Mouse (Mus musculus) lung, adult 18-20 months (tissue): ENCODE data around the gene Gm44579.
A peak's percentile ranks its signal among the peaks of the same experiment; 100 is the strongest.

ENCODE experiments used
- DNase-seq, 2 experiments: peaks; one replicate each; pipeline ENCODE4 v3.0.0; 2022; ENCODE audit warnings: mixed read lengths in 2 of 2

Gene Gm44579

DNA sequence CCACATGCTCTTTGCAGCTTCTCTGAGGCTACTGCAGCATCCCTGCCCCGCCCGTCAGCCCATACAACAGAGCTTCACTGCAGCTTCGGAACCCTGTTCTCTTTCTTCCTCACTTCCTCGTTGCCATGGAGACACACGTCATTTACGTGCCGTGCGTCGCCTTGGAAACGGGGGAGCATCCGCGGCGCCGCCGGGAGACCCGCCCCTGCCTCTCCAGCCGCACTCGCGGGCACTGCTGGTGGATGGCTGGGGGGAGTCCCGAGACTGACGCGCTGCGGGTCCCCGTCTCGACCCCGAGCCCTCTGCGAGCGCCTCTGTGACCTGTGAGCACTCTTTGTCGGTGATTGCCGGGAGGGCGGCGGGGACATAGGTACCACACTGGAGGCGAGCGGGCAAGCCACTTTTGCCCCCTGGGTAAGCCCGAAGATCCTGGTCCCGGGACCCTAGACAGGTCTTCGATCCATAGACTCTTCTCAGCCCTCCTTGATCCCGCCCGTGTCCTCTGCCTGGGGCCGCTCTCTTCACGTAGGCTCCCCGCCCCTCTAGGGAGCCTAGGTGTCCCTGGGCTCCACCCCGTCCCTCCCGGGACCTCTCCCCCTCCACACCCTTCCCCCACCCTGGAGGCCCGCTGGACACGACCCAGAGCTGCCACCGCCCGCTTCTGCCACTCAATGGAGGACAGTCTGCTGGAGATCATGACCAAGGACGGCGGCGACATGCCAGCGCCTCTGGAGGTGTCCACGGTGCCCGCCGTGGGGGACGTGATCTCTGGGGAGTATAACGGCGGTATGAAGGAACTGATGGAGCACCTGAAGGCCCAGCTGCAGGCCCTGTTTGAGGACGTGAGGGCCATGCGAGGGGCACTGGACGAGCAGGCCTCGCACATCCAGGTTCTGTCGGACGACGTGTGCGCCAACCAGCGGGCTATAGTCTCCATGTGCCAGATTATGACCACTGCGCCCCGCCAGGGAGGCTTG, 52.8 kb downstream of the Gm44579 start:
- peak; percentile 45 to 62 for DNase-seq

DNA sequence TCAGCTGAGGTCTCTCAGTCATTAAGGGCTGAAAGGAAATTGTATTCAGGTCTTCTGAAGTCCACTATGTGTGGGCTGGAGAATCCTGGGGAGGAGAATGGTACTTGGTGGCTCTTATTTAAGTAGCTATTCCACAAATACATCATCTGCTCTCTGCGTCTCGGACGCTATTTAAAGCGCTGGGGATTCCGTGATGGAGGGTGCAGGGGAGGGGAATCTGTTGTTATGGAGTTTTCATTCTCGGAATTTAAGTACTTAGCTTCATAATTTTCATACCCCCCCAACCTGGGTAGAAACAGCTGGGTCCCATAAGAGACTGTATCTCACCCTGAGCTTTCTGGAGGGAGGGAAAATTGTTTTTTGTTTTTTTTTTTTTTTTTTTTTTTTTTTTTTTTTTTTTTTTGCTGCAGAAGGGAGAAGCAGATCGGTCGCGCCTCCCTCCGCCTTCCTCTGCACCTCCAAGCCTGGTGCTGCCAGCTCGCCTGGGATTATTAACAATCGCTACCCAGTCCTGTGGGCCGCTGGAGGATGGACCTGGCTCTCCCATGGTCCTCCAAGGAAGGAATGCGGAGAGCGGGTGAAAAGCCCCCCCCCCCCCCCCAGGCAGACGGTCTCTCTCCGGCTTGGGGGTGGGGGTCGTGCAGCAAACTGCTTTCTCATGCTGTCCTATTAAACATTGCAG, 53.7 kb downstream of the Gm44579 start, which contains the start of gene Ccdc184:
Gene Ccdc184 (plus strand): TSS at position 196 of the 682 bp plus-strand sequence.
- DNase-seq: no peak

DNA sequence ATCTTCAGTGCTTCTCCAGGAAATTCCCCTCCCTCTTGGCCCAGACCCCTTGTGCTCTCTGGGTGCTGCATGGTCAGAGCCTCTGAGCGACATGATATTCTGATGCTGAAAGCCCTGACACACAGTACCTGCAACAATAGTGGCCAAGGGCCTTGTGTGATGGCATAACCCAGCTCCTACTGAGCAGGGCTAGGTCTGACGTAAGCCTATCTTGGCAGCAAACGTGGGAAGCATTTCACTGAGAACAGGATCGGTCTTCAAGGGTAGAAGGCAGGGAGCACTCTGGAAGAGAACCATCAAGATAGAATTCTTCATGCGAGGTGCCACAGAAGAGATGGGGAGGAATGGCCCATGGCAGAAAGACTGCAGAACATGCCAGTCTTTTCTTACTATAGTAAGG, 55.3 kb downstream of the Gm44579 start, which contains the start of gene Asb8:
Gene Asb8 (minus strand): TSS at position 101 of the 400 bp plus-strand sequence.
- no peak for DNase-seq

DNA sequence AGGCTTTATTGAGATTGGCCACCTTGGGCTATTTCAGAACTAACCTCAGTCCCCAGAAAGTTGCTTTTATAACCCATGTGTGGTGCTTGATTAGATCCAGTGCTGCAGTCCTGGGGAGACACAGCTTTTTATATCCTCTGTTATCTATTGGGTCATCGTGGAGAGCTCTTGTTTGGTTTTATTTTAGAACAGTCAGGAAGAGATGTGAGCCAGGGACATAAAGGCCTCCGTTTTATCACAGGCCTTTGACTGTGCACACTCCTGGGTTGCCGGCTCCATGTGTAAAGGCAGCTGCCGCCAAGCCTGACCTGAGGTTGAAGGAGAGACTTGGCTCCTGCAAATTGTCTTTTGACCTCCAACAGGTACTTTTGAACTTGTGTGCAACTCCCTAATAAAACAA, 58.2 kb downstream of the Gm44579 start:
- DNase-seq: no peak

DNA sequence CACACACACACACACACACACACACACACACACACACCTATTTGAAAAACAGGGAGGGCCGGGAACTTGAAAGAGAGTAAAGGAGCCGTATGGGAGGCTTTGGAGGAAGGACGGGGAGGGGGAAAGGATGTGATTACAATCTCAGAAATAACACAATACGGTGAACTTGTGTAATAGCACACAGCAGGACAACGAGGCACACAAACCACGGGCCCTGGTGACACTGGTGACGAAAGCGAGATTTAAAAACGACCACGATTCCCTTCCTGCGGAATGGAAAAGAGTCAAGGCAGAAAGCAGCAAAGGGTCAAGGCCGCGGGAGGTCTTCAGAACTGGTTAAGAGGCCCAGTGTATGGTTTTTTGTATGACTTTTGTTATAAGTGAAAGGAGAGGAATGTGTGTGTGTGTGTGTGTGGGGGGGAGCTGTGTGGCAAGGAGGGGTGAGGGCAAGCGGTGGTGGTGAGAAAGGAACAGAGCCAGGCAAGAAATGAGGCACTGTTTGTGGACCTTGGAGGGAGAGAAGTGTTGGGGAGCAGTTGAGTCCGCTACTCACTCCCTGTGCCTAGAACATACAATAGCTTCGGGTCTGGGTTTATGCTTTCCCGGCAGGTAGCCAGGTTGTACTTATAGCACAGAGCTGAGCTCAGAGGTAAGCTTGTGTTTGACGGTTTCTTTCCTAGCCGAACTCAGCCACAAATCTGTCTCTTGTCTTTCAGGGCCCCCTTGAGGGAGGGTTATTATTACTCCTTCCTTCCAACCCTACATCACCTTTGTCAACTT, 59.6 kb downstream of the Gm44579 start:
- DNase-seq: peak in 1 of 2 experiments; percentile 14

DNA sequence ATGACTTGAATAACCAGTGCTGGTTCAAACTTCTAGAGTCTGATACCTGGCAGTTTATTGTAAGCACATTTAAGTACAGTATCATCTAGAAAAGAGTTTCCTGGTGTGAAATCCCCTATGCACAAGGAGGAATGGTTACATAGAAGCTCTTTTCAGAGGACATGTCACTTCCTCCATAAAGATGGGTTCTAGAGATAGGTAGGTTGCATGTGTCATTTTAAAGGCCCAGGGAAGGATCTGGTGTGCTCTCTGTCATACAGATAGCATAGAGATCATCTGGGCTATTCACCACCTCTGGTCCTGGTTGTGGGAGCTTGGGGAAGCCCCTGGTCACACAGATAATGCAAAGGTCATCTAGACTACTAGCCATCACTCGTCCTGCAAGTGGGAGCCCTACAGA, 63.5 kb downstream of the Gm44579 start:
- DNase-seq: no peak

DNA sequence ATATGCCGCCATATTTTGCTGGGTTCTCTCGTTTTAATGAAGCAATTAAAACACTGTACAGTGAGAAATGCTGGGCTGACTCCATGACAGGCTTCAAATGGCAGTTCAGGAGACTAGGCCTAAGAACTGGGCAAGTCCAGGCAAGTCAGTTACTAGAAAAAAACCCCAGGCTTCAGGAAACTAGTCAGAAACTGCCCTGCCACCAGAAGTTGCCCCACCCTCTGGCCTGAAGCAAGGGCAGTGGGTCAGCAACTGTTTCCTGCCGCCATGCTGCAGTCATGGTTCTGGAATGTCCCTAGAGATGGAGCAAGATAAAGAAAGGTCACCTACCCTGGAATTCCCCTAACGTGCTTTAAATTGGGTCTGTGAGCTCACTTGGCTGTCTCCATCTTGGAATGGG, 64.8 kb downstream of the Gm44579 start:
- peak in 1 of 2 experiments; percentile 7 for DNase-seq

DNA sequence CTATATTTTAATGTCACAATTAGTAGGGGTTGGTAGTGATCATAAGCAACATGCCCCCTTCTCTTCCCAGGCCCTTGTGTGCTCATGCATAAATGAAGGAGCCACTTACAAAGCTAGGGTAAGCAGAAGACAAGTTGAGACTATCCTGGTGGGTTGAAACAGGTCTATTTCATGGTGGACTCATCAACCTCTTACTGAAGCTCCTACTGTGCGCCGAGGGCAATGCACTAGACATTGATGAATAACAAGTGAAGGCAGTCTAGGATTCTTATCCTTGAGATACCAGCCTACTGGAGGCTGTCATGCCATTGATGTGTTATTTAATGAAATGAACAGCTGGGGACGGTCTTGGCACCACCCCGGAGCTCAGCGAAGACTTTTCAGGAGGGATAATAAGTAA, 65.5 kb downstream of the Gm44579 start:
- DNase-seq: no peak

DNA sequence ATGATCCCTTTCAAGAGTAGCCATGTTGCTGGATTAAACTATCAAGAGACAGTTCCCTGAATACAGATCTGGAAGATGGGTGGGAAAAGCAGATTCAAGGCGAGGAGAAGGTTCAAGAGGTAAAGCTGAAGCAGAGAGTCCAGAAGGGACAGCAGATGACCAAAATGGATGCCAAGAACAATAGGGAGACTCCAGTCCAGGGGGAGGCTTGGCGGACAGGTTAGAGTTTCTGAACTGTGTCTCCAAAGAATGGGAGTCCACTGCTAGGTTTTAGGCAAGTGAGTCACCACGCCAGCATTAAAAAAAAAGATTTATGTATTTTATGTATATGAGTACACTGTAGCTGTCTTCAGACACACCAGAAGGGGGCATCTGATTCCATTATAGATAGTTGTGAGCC, 66.1 kb downstream of the Gm44579 start:
- DNase-seq: no peak

DNA sequence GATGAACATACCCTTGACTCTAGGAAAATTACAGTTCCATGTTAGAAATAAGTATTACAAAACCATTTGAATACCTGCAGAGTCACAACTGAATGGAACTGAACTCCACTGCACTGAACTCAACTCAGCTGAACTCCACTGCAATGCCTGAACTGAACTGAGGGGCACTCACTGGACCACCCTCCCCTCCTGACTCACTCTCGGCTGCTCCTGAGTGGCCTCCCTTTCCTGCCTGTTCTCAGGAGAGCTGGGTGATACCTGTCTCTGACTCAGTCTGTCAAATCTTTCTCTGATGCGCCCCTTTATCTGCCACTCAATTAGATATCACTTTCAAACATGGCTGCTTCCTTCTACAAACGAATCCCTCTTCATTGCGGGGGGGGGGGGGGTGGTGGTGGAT, 66.6 kb downstream of the Gm44579 start:
- DNase-seq: no peak

DNA sequence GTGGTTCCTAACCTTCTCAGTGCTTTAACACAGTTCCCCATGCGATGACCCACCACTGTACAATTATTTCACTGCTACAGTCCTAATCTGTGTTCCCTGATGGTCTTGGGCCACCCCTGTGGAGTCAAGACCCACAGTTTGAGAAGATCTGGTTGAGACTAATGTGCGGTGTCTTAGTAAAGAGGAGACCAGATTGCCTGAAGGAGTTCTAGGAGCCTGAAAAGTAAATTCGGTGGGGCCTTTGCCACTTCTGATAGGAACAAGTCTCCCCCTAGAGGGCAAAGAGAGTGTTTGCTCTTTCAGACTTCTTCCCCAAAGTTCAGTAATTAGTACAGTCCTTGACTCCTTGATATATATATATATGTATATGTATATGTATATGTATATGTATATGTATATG, 67.2 kb downstream of the Gm44579 start:
- DNase-seq: no peak

DNA sequence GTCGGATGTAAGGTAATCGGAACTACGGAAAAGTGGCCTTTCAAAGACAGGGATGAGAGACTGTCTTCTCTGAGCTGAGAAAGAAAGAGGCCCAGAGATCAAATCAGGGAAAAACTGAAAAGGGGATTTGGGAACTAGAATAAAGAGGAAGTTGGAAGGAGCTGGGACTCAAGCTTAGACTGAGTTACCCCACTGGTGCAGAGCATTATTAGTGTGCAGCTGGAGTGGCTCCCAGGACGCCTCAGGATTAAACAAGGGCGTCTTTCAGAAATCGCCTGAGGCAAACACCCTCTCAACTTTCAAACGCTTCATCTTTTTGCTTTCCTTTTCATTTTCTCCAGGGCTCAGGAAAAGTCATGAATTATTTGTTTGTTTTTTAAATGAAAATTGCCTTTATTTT, 67.9 kb downstream of the Gm44579 start:
- DNase-seq: peak in 1 of 2 experiments; percentile 13

DNA sequence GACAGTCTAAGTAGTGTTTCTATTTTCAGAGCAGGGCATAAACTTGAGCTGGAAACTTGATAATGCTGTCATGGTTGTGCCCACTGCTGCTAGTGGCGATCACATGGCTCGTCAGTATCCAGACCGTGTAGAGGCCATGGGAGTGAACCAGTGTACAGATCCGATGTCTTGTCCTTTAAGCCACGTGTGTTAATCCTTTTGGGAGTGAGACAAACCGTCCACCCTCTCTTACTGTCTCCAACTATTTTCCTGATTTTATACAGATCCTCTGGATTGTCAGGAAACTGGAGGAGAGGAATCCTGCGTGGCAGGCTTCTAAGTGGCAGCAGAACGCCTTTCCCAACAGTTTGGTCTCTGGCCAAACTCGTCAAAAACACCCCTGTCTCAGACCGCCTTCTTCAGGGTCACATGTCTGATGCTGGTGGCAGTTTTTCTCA, 71.6 kb downstream of the Gm44579 start:
- DNase-seq: peak in 1 of 2 experiments; percentile 7

DNA sequence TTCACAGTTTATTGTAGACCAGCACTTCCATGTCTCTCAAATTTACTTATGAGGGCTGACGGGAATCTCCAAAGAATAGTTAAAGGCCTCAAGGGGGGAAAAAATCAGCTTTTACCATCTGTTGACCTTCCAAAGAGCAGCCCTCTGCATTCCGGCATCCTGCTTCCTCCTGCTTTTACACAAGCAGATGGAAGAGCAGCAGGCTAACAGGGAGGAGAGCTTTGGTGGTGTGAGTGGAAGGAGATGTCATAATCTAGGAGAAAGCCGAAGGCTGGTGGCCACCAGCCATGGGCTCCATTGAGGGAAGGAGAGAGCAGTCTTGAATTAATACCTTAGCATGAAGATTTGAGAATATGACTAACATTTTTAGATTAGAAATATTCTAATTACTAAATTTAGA, 72.4 kb downstream of the Gm44579 start:
- no peak for DNase-seq

DNA sequence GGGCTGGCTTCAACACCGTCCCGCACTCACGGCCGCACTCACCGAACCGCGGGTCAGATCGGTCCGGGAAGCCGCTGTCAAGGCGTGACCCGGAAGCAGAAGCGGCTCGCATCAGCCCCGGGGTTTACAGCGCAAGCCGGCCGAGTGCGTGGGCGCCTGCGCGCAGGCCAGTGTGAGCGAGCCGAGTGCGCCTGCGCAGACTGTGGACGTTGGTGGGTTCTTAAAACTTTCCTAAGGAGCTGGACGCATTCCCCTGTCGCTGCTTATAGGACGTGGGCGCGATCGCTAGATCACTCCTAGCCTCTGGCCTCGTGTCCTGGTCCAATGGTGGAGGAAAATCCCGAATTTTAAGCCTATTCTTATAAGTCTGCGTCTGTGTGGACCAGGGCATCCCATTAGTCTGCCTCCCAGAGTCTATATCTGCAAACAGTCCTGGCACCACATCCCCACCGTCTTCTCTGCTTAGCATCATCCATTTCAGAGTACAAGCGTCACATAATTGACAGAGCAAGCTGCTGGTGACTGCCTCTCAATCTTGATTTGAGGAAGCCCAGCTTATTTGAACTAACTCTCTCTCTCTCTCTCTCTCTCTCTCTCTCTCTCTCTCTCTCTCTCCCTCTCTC, 75.1 kb downstream of the Gm44579 start:
- peak; percentile 92 to 95 for DNase-seq

DNA sequence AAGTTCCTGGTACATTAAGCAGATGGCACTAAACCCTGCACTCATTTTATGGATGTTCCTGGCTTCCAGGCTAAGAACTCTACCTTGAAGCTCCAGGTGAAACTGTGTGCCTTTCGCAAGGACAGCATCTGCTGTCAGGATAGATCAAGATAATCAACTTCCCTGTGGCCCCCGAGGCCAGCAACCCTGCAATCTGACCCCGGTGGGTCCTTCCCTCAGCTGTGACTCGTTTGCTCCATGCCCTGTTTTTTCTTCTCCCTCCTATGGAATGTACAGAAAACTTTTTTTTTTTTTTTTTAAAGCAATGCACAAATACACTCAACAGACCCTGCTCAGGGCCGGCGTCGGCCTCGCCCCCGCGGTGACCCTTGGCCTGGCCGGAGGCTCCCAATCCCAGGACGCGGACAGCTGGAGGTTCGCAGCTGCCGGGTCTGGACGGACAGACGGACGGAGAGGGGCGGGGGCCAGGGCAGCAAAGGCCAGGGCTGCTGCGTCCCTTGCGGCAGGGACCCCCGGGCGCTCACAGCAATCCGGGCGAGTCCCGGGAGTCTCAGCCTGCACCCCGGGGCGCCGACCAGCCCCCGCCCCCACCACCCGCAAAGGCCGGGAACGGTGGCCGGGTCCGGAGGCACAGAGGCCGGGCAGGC, 75.8 kb downstream of the Gm44579 start:
- no peak for DNase-seq

DNA sequence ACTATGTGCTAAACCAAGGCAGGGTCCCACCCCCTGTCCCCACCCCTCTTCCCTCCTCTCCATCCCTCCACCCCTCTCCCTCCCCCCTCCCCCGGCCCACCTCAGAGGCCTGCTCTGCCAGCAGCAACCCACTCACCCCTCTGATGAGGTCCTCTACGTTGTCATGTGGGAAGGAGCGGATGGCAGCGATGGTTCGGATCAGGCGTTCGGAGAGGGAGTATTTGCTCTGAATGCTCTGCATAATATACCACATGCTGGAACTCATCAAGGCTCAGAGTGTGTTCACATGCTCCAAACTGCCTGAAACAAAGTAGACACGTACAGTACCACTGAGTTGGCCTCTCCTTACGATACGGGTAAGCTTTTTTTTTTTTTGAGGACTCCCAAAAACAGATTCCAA, 78.3 kb downstream of the Gm44579 start:
- DNase-seq: no peak

DNA sequence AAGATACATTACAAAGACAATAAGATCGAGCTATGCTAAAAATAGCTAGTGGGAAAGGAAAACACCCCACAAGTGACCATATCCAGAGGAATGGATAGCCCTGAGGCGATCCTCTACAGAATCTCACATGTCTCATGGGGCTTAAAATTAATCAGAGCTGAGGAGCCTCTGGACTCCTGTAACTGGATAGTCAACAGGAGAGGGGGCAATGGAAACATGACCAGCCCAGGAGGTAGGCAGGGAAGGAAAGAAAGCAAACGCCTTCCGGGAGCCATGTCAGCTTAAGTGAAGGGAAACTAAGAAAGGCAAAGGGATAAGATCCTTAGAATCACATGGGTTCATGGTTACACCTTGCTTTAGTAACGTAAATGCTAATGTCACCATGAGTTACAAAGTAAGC, 80.0 kb downstream of the Gm44579 start:
- no peak for DNase-seq

DNA sequence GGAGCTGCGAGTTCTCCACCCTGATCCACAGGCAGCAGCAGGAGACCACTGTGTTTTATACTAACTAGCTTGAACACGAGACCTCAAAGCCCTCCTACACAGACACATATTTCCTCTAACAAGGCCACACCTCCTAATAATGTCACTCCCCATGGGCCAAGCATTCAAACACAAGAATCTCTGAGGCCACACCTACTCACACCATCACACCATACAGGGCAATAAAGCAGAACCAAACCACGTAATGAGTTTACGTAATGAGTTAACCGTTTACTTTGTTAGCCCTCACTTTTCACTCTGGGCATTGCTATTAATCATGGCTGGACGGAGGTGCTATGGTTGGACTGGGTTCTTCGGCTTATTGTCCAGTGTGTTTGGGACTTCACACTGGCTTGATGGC, 81.0 kb downstream of the Gm44579 start:
- no peak for DNase-seq

DNA sequence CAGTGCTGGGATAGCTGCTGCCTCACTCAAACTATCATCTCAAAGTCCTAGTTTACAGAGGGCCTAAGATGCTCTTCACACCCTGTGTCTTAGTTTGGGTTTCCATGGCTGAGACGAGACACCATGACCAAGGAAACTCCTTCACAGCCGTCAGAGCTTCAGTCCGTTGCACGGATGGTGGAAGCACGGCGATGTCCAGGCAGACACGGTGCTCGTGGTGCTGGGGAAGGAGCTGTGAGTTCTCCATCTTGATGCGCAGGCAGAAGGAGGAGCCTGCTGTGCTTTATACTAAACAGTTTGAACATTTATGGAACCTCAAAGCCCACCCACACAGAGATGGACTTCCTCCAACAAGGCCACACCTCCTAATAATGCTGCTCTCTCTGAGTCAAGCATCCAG, 83.9 kb downstream of the Gm44579 start:
- no peak for DNase-seq
